In genomic region chr1:139301830-139302229, GRCm38 (mm10) we compare ENCODE assay signal across 13 mouse cellular contexts.
"Had no signal": no experiment of that assay in that cellular context is flagged by ENCODE, and none has a peak within 500 bp of the region (broad histone marks: within the 10 kb centered on the region; RNA-seq: fewer than 3 reads in every experiment).

No protein-coding gene starts in this region.

- DNase-seq: kidney, adult 11 months; kidney, adult 8-10 months; kidney, postnatal 10 days; kidney, postnatal 36 days; layer of hippocampus, postnatal 36 days; liver, embryonic 13.5 days; lung, adult 2 months; lung, postnatal 14 days; lung, postnatal 4 days; thymus, postnatal 25 days had no signal

- H3K27ac ChIP-seq: kidney, embryonic 15.5 days; left cerebral cortex, adult 2 months; liver, embryonic 13.5 days; stomach, embryonic 15.5 days had no signal

- H3K9ac ChIP-seq: kidney, embryonic 15.5 days; liver, embryonic 13.5 days; stomach, embryonic 15.5 days had no signal

- H3K36me3 ChIP-seq: kidney, embryonic 15.5 days; liver, embryonic 13.5 days; stomach, embryonic 15.5 days had no signal

- H3K27me3 ChIP-seq: kidney, embryonic 15.5 days; liver, embryonic 13.5 days; stomach, embryonic 15.5 days had no signal

- H3K4me3 ChIP-seq: kidney, embryonic 15.5 days; left cerebral cortex, adult 2 months; liver, embryonic 13.5 days; stomach, embryonic 15.5 days had no signal

- H3K4me1 ChIP-seq: kidney, embryonic 15.5 days; liver, embryonic 13.5 days; stomach, embryonic 15.5 days had no signal

- H3K4me2 ChIP-seq: kidney, embryonic 15.5 days; liver, embryonic 13.5 days; stomach, embryonic 15.5 days had no signal

- H3K9me3 ChIP-seq: kidney, embryonic 15.5 days; liver, embryonic 13.5 days; stomach, embryonic 15.5 days had no signal
